Mouse (Mus musculus): ENCODE data around the gene Slc34a2. TPM values are rescaled to one million over a fixed set of nuclear protein-coding genes. Genes with fewer than 3 reads are reported as not detected.

Slc34a2 gene
- total RNA-seq, 2 experiments from 2014 or later = not detected

- no peak for DNase-seq (ENCODE audit: low spot score in 2 of 2)
- intact Hi-C loops (cut with DNase I) = no loop called here
These were observed 68.2 kb downstream of the Slc34a2 start for GRCm38 (mm10) chr5:53106125-53106524.

DNA sequence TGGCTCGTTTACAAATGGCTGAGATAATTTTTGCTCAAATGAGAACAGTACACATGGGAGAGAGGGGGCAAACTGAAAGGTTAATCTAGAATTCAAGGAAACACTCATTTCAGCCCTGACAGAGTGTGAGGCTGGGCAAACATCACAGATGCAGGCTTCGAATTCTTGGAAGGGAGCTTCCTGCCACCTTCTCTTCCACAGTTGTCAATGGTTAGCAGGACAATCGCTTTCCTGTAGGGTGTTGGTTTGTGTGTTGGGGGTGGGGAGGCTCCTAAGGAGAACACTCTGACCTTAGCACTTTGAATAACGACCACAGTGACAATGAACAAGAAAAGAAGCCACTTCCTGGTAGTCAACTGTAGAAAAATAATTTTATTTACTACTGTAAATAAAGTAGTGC is 68.8 kb downstream of the Slc34a2 start:
- intact Hi-C loops (cut with DNase I) = no loop called here
- no peak for DNase-seq (ENCODE audit: low spot score in 2 of 2)

GRCm38 (mm10) chr5:53108026-53108425 is 70.1 kb downstream of the Slc34a2 start:
- intact Hi-C loops (cut with DNase I) = no loop called here
- no peak for DNase-seq (ENCODE audit: low spot score in 2 of 2)

- DNase-seq (ENCODE audit: low spot score in 2 of 2) = no peak
- intact Hi-C loops (cut with DNase I) = no loop called here
These were observed 70.8 kb downstream of the Slc34a2 start for GRCm38 (mm10) chr5:53108668-53109067.

- intact Hi-C loops (cut with DNase I) = no loop called here
- DNase-seq (ENCODE audit: low spot score in 2 of 2) = no peak
These were observed 72.3 kb downstream of the Slc34a2 start for GRCm38 (mm10) chr5:53110225-53110624.

DNA sequence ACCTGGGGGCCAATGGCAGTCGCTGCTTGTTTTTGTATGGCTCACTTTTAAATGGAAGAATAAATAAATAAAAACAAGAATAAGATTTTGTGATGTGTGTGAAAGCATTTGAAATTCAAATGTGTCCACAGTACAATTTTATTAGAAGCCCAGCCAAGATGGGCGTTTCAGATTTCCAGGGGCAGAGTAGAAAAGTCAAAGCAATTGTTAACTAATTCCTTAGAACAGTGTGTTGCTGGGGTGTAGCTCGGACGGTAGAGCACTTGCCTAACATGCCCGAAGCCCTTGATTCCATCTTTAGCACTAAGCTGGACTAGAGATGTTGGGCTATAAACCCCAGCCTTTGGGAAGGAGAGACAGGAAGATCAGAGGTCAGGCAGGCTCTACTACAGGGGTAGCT is 73.2 kb downstream of the Slc34a2 start:
- intact Hi-C loops (cut with DNase I) = no loop called here
- no peak for DNase-seq (ENCODE audit: low spot score in 2 of 2)

GRCm38 (mm10) chr5:53112942-53113341 is 75.1 kb downstream of the Slc34a2 start:
- intact Hi-C loops (cut with DNase I) = no loop called here
- DNase-seq (ENCODE audit: low spot score in 2 of 2) = no peak

DNA sequence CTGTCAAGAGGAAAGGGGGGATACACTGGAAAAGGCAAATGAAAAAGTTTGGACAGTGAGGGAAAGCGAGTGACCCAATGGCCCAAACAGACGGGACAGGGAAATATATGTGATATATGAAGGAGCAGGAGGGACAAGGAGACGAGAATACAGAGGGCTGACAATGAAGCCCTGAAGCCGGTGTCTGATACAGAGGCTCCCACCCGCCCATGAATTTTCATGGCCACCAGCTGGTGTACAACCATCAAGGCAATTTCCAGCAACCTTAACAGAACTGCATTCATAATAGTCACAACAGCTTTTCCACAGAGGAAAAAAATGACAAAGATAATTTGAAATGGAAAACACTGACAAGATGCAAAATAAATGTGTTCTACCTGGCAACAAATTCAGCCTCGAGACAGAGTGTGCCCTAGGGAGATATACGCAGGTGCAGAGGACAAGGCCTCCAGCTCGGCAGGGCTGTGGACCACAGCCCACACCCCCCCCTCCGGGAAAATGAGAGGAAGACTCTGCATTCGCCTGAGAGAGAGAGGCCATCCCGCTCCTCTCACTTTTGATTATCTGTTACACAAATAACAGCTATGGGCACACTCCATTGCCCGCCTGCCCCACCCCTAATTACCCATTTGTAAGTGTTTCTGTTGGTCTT is 76.9 kb downstream of the Slc34a2 start:
- intact Hi-C loops (cut with DNase I) = no loop called here

GRCm38 (mm10) chr5:53118212-53118611 is 80.3 kb downstream of the Slc34a2 start:
- DNase-seq (ENCODE audit: low spot score in 2 of 2) = no peak
- intact Hi-C loops (cut with DNase I) = no loop called here

More for the DNA sequence above, 76.9 kb downstream of the Slc34a2 start:
- DNase-seq (ENCODE audit: low spot score in 2 of 2) = no peak

GRCm38 (mm10) chr5:53119689-53120088 is 81.8 kb downstream of the Slc34a2 start:
- DNase-seq (ENCODE audit: low spot score in 2 of 2) = no peak
- intact Hi-C loops (cut with DNase I) = loop anchor here (5.0 kb wide), 1 partner anchor 242 kb away; no protein-coding TSS in a partner anchor

Other genes with a start within 250 kb of the Slc34a2 start
- gene Anapc4, start 204.1 kb upstream of the Slc34a2 start, total RNA-seq (2021) = 10 to 100 TPM; 58.8 to 69.1 TPM
- gene Sel1l3, start 175.8 kb downstream of the Slc34a2 start, total RNA-seq (2021) = 10 to 100 TPM; 63.4 to 74.2 TPM
- 10 to 100 TPM; 33.5 to 40.5 TPM for gene Smim20, start 229.0 kb downstream of the Slc34a2 start, total RNA-seq (2021)